Mouse (Mus musculus): ENCODE data around the gene Kng1. TPM values are rescaled to one million over a fixed set of nuclear protein-coding genes. Genes with fewer than 3 reads are reported as not detected.
"Not testable (repeated sequence)": the region's sequence is repeated elsewhere in the genome, so short reads cannot be mapped to it uniquely, and the experiment has no call there.

The Kng1 gene
- polyA plus RNA-seq (2012; fragmentation: generic; extraction: Trizol) = not detected

DNA sequence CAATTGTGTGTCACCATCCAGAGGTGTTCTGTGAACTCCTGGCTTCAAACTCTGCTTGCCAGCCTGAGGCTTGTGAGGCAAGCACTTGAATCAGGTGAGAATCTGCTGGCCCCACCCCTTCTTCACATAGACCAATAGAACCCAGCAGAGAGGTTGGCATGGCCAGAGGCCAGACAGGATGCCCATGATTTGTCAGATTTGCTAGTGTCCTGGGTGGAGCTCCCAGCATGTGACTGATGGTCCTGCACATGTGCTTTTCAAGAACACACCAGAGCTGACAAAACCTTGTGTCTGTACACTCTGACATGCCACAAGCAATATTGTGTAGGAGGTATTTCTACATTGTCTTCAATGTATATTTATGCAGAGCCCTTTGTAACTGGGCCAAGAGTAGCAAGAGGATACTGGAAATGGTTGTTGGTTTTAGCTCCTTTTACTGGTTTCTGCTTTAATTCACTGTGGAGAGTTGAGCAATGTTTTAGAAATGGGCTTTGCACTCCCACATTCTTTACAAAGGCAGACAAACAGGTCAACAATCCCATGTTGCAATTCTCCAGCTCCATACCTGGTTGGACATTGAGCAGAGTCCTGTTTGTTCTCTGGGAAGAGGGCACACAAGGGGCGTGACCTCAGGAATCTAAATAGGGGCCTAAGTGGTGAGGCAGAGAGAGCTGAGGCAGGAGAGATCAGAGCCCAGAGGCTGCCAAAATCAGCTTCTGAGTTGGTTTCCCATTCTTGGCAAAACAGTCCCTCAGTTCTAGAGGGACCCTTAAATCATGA, at the start of gene Kng1:
TSS of gene Kng1 (plus strand) at position 198 of the 780 bp plus-strand sequence.
- H3ac ChIP-seq (ENCODE audit: control insufficient read depth, insufficient read length); H3K79me2 ChIP-seq (ENCODE audit: control insufficient read depth, insufficient read depth); H3K4me3 ChIP-seq; H3K27me3 ChIP-seq (ENCODE audit: control insufficient read depth, insufficient read depth, insufficient read length); H3K4me2 ChIP-seq (ENCODE audit: low read depth); H3K36me3 ChIP-seq (ENCODE audit: control insufficient read depth, insufficient read depth): not testable (repeated sequence)

DNA sequence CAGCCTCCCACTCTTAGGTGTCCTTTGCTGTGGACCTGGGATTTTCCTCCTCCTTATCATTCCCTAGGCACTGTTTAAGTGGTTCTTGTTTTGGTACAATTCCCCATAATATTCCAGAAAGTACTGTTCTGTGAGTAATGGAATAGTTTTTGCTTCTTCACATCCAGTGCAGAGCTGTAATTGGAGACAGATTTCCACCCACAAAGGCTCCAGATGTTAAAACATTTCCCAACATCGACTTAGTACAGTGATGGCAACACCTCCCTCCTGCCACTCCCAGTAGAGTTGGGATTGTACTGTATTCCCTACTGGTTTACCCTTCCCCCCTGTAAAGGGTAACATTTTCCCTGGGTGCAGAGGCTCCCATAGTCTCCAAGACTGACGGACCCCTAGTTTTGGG, 43.9 kb upstream of the Kng1 start:
- H3ac ChIP-seq (ENCODE audit: control insufficient read depth, insufficient read length); H3K27me3 ChIP-seq (ENCODE audit: control insufficient read depth, insufficient read depth, insufficient read length); H3K36me3 ChIP-seq (ENCODE audit: control insufficient read depth, insufficient read depth); H3K4me3 ChIP-seq; H3K79me2 ChIP-seq (ENCODE audit: control insufficient read depth, insufficient read depth); H3K4me2 ChIP-seq (ENCODE audit: low read depth): not testable (repeated sequence)

DNA sequence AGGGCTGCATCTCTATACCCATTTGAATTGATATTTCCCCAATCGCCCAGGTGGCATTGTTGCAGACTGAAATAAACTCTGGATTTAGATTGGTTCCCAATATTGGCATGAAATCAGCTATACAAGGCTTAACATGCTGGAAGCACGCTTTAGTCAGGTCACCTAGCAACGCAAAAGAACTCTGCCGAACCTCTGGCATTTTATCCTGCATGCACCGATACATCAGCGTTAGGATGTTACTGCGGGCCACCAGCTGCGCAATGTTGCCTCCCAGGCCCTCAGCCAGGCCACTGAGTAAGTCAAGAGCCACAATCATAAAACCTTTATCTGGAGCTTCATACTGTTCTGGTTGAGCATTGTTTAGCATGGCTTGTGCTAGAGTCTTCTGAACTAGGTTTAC, 43.0 kb upstream of the Kng1 start:
- H3K27me3 ChIP-seq (ENCODE audit: control insufficient read depth, insufficient read depth, insufficient read length); H3K36me3 ChIP-seq (ENCODE audit: control insufficient read depth, insufficient read depth); H3K4me2 ChIP-seq (ENCODE audit: low read depth); H3K4me3 ChIP-seq; H3K79me2 ChIP-seq (ENCODE audit: control insufficient read depth, insufficient read depth); H3ac ChIP-seq (ENCODE audit: control insufficient read depth, insufficient read length): not testable (repeated sequence)

DNA sequence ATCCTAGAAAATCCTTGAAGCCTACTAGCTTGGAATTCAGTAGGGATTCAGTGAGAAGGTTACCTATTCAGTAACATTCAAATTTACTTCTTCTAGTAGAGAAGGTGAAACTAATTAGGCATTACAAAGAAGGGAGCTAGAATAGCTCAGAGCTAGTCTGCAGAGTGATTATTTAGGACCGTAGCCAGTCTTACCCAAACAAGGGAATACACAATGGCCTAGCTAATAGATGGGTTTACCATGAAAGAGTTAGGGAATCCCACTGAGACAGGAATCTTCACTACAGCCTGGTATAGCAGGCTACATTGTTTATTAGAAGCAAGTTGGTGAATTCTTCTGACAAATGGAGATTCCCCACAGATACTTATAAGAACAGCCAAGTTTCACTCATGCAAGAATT, 37.1 kb upstream of the Kng1 start:
- H3K36me3 ChIP-seq (ENCODE audit: control insufficient read depth, insufficient read depth); H3K4me2 ChIP-seq (ENCODE audit: low read depth); H3K4me3 ChIP-seq; H3ac ChIP-seq (ENCODE audit: control insufficient read depth, insufficient read length); H3K27me3 ChIP-seq (ENCODE audit: control insufficient read depth, insufficient read depth, insufficient read length); H3K79me2 ChIP-seq (ENCODE audit: control insufficient read depth, insufficient read depth): not testable (repeated sequence)

DNA sequence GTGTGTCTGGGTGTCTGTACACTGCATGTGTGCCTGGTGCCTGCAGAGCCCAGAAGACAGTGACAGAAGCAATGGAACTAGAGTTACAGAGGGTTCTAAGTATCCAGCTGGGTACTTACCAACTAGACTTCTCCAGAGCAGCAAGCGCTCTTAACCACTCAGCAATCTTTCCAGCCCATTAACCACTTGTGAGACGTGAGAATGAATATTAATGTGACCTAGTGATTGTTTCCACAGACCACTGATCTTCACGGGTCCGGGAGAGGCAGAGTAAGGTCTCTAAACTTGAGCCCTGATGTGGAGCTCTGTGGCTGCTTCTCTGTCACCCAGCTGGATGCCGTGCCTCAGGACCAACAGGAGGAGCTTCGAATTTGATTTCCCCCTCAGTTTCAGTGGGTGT, 32.6 kb upstream of the Kng1 start:
- H3ac ChIP-seq (ENCODE audit: control insufficient read depth, insufficient read length) = no peak overlapping the region
- no peak overlapping the region for H3K4me3 ChIP-seq
- no peaks in the 10 kb centered on the region for H3K79me2 ChIP-seq (ENCODE audit: control insufficient read depth, insufficient read depth)
- TF ChIP-seq USF1 (IDR thresholded peaks at IDR 0.05; ENCODE audit: low read depth) = no peak
- H3K27me3 ChIP-seq (ENCODE audit: control insufficient read depth, insufficient read depth, insufficient read length) = no peaks in the 10 kb centered on the region
- H3K4me2 ChIP-seq (ENCODE audit: low read depth) = no peak overlapping the region
- H3K36me3 ChIP-seq (ENCODE audit: control insufficient read depth, insufficient read depth) = no peaks in the 10 kb centered on the region

DNA sequence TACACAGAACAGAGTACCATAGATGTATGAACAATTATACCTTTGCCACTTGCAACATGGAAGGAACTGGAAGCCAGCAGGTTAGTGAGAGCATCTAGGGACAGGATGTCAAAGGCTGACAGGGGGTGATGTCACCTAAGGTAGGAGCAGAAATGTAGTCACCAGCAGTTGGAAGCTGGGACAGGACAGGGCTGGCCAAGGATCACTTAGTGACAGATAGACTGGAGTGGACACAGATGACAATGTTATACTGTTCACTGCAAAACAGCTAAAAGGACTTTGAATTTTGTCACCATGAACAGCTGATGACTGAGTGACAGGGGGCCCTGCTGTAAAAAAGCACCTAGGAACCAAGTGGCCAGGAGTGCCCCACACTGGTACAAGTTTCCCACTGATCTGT, 31.1 kb upstream of the Kng1 start:
- H3K27me3 ChIP-seq (ENCODE audit: control insufficient read depth, insufficient read depth, insufficient read length) = no peaks in the 10 kb centered on the region
- H3ac ChIP-seq (ENCODE audit: control insufficient read depth, insufficient read length) = no peak overlapping the region
- TF ChIP-seq SRF (IDR thresholded peaks at IDR 0.05; ENCODE audit: control insufficient read depth, insufficient read length, low read depth) = no peak
- TF ChIP-seq TCF3 (IDR thresholded peaks at IDR 0.05; ENCODE audit: insufficient read length, low read depth) = no peak
- no peak for TF ChIP-seq MAX (IDR thresholded peaks at IDR 0.05; ENCODE audit: low read depth)
- no peak for TF ChIP-seq POLR2AphosphoS2 (IDR thresholded peaks at IDR 0.05; ENCODE audit: insufficient read length, low read depth)
- no peak for TF ChIP-seq MYOG (IDR thresholded peaks at IDR 0.05; ENCODE audit: control insufficient read depth in 1 of 3, insufficient read depth in 1 of 3, insufficient read length in 2 of 3, low read depth in 2 of 3)
- TF ChIP-seq CEBPB (IDR thresholded peaks at IDR 0.05; ENCODE audit: insufficient read depth, poor library complexity, severe bottlenecking) = no peak
- TF ChIP-seq USF1 (IDR thresholded peaks at IDR 0.05; ENCODE audit: low read depth) = no peak
- TF ChIP-seq REST (IDR thresholded peaks at IDR 0.05; ENCODE audit: insufficient read depth, insufficient read length) = no peak
- no peak for TF ChIP-seq POLR2A (IDR thresholded peaks at IDR 0.05; ENCODE audit: insufficient read length, low read depth)
- TF ChIP-seq E2F4 (IDR thresholded peaks at IDR 0.05; ENCODE audit: insufficient read depth) = no peak
- TF ChIP-seq MYOD1 (IDR thresholded peaks at IDR 0.05; ENCODE audit: control insufficient read depth in 1 of 3, insufficient read length in 2 of 3, low read depth in 2 of 3) = no peak
- TF ChIP-seq TCF12 (IDR thresholded peaks at IDR 0.05; ENCODE audit: insufficient read depth, poor library complexity, severe bottlenecking) = no peak
- H3K79me2 ChIP-seq (ENCODE audit: control insufficient read depth, insufficient read depth) = no peaks in the 10 kb centered on the region
- H3K4me3 ChIP-seq = no peak overlapping the region
- H3K4me2 ChIP-seq (ENCODE audit: low read depth) = no peak overlapping the region
- H3K36me3 ChIP-seq (ENCODE audit: control insufficient read depth, insufficient read depth) = no peaks in the 10 kb centered on the region

DNA sequence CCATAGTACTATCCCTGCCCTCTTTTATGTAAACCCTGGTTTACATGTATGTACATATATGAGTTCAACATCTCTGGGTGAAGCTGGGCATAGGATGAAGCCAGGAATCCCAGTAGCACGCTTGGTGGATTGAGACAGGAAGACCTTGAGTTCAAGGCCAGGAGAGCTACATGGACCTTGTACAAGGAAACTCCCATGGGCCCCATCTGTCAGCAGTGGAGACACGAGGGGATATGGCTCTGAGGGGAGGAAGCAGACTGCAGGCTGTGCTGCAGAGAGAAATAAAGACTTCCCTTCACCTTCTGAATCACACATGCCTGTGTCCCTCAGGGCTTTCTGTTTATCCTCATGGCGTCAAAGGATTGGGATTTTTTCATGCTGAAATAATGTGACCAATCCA, 30.3 kb upstream of the Kng1 start:
- H3K79me2 ChIP-seq (ENCODE audit: control insufficient read depth, insufficient read depth); H3K27me3 ChIP-seq (ENCODE audit: control insufficient read depth, insufficient read depth, insufficient read length); H3ac ChIP-seq (ENCODE audit: control insufficient read depth, insufficient read length); H3K4me3 ChIP-seq; H3K4me2 ChIP-seq (ENCODE audit: low read depth); H3K36me3 ChIP-seq (ENCODE audit: control insufficient read depth, insufficient read depth): not testable (repeated sequence)

DNA sequence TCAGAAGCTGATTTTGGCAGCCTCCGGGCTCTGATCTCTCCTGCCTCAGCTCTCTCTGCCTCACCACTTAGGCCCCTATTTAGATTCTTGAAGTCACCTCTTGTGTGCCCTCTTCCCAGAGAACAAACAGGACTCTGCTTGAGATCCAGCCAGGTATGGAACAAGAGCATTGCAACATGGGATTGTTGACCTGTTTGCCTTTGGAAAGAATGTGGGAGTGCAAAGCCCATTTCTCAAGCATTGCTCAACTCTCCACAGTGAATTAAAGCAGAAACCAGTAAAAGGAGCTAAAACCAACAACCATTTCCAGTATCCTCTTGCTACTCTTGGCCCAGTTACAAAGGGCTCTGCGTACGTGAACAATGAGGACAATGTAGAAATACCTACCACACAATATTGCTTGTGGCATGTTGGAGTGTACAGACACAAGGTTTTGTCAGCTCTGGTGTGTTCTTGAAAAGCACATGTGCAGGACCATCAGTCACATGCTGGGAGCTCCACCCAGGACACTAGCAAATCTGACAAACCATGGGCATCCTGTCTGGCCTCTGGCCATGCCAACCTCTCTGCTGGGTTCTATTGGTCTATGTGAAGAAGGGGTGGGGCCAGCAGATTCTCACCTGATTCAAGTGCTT, 28.6 kb upstream of the Kng1 start, which contains the start of gene Kng2:
TSS of gene Kng2 (minus strand) at position 517 of the 635 bp plus-strand sequence.
- not testable (repeated sequence) for H3K27me3 ChIP-seq (ENCODE audit: control insufficient read depth, insufficient read depth, insufficient read length); H3K79me2 ChIP-seq (ENCODE audit: control insufficient read depth, insufficient read depth); H3K4me2 ChIP-seq (ENCODE audit: low read depth); H3K4me3 ChIP-seq; H3ac ChIP-seq (ENCODE audit: control insufficient read depth, insufficient read length); H3K36me3 ChIP-seq (ENCODE audit: control insufficient read depth, insufficient read depth)
